Comparison of ENCODE assay signal across 14 mouse cellular contexts in the genomic region with DNA sequence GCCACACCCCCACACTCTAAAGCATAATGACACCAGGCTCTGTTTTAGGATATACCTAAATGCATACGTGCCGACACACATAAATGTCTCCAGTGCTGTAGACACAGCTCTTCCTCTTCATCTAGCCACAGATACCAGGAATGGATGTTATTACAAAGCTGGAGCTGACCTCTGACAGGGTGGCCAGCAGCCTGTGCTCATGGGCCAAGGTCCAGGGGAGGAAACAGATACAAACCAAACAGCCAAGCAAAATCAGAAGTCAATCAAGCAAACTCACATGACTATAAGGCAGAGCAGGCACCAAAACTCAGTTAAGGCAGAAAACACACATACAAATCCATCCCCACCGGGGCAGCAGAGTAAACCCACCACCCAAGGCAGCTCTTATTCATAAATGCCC. TPM values are rescaled to one million over a fixed set of nuclear protein-coding genes. Genes with fewer than 3 reads are reported as not detected.
DNase-seq lines count a peak whose midpoint lies in the region; ATAC-seq and TF ChIP-seq lines count a peak whose summit lies in the region.
"Not testable (repeated sequence)": the region's sequence is repeated elsewhere in the genome, so short reads cannot be mapped to it uniquely, and the experiment has no call there.
"Had no signal": no experiment of that assay in that cellular context is flagged by ENCODE, and none has a peak within 500 bp of the region (broad histone marks: within the 10 kb centered on the region; RNA-seq: fewer than 3 reads in every experiment).

No protein-coding gene starts in this region.

- not testable (repeated sequence) for DNase-seq in liver, adult 2 months (ENCODE audit: extremely low read depth, low read depth, low spot score); liver, postnatal 0 days

- H3K36me3 ChIP-seq in intestine, postnatal 0 days (ENCODE audit: control insufficient read depth, insufficient read depth); liver, adult 2 months (ENCODE audit: control insufficient read depth, insufficient read depth, low read length); liver, embryonic 15.5 days (replicated peaks); liver, postnatal 0 days (replicated peaks; ENCODE audit: insufficient read depth, low read length): not testable (repeated sequence)

- not testable (repeated sequence) for TF ChIP-seq EP300 in liver, postnatal 0 days (IDR thresholded peaks at IDR 0.05; ENCODE audit: low read depth)

- not testable (repeated sequence) for H3K79me2 ChIP-seq in liver, adult 2 months (ENCODE audit: control insufficient read depth, insufficient read depth, low read length)

- H3K27me3 ChIP-seq in intestine, postnatal 0 days (replicated peaks; ENCODE audit: control insufficient read depth, insufficient read depth, low read length); liver, adult 2 months (ENCODE audit: control insufficient read depth, insufficient read depth, low read length); liver, embryonic 15.5 days; liver, postnatal 0 days (ENCODE audit: insufficient read depth, low read length): not testable (repeated sequence)

- ATAC-seq in intestine, postnatal 0 days = peak; percentile 70
- peak; percentile 47; the same call in 1 of the 2 replicates for ATAC-seq in liver, embryonic 15.5 days (ENCODE audit: insufficient read depth)
- peak; percentile 49 for ATAC-seq in liver, postnatal 0 days

- not testable (repeated sequence) for H3K4me2 ChIP-seq in intestine, postnatal 0 days (replicated peaks; ENCODE audit: low read depth); liver, embryonic 15.5 days; liver, postnatal 0 days (ENCODE audit: low read depth, low read length)

- WGBS in intestine, postnatal 0 days = no CpG with 5 or more reads among the region's 3 CpGs
- WGBS in liver, adult 2 months = no CpG with 5 or more reads among the region's 3 CpGs
- no CpG with 5 or more reads among the region's 3 CpGs for WGBS in liver, embryonic 15.5 days (ENCODE audit: insufficient replicate concordance)
- WGBS in liver, postnatal 0 days (ENCODE audit: insufficient replicate concordance) = no CpG with 5 or more reads among the region's 3 CpGs

- not testable (repeated sequence) for H3K9me3 ChIP-seq in intestine, postnatal 0 days (ENCODE audit: control insufficient read depth); liver, embryonic 15.5 days (replicated peaks); liver, postnatal 0 days (ENCODE audit: low read length)

- not testable (repeated sequence) for TF ChIP-seq POLR2A in liver, adult 2 months (IDR thresholded peaks at IDR 0.05; ENCODE audit: extremely low read depth, insufficient read depth, low read length)

- not testable (repeated sequence) for TF ChIP-seq CTCF in intestine, postnatal 0 days (IDR thresholded peaks at IDR 0.05; ENCODE audit: low read depth); liver, adult 2 months (IDR thresholded peaks at IDR 0.05; ENCODE audit: low read depth, low read length); liver, postnatal 0 days (IDR thresholded peaks at IDR 0.05; ENCODE audit: low read depth)

- not testable (repeated sequence) for H3K27ac ChIP-seq in intestine, postnatal 0 days (ENCODE audit: low read depth, low read length); liver, embryonic 15.5 days (replicated peaks); liver, postnatal 0 days (ENCODE audit: low read depth)
- peak overlapping the region; percentile 59 for H3K27ac ChIP-seq in liver, adult 2 months (replicated peaks; ENCODE audit: insufficient read depth, low read depth, low read length)

- not testable (repeated sequence) for H3K9ac ChIP-seq in intestine, postnatal 0 days (ENCODE audit: low read depth, low read length); liver, adult 2 months (ENCODE audit: low read depth, low read length); liver, embryonic 15.5 days; liver, postnatal 0 days (replicated peaks)

- not testable (repeated sequence) for H3K4me1 ChIP-seq in intestine, postnatal 0 days (replicated peaks; ENCODE audit: control insufficient read depth, insufficient read depth, low read length); liver, adult 2 months (ENCODE audit: control insufficient read depth, insufficient read depth, low read length); liver, embryonic 15.5 days (replicated peaks); liver, postnatal 0 days (ENCODE audit: insufficient read depth)

- H3K4me3 ChIP-seq in intestine, postnatal 0 days (ENCODE audit: low read depth, low read length); liver, adult 2 months (ENCODE audit: insufficient read depth, low read depth, low read length); liver, embryonic 15.5 days (replicated peaks); liver, postnatal 0 days (ENCODE audit: low read depth, low read length): not testable (repeated sequence)

RNA-seq across cellular contexts. Expression of a gene that starts 2.3 kb away (rescaled TPM):
- polyA plus RNA-seq in intestine, postnatal 0 days (2015; fragmentation: Nextera tagmentation; extraction: Ambion mirVana) = 0.16 and 0.20 TPM in 2 replicates
- 0.09 and 0.13 TPM in 2 replicates for total RNA-seq in liver, adult 2 months (2014; rRNA removed)
- 0.04 and 0.11 TPM in 2 replicates for polyA plus RNA-seq in liver, adult 2 months (2012; rRNA removed)
- not detected in 2 replicates for polyA plus RNA-seq in liver, embryonic 15.5 days (2015; fragmentation: Nextera tagmentation; extraction: Ambion mirVana)
- polyA plus RNA-seq in liver, postnatal 0 days (2015; fragmentation: Nextera tagmentation; extraction: Ambion mirVana) = 0.05 TPM in 1 of 2 replicates, not detected in the other
- total RNA-seq: common myeloid progenitor, adult 5-6 weeks; MEL had no signal
- polyA plus RNA-seq: C2C12; embryonic facial prominence, embryonic 11.5 days; embryonic facial prominence, embryonic 13.5 days; embryonic facial prominence, embryonic 15.5 days; erythroblast, embryonic 14.5 days; forebrain, embryonic 10.5 days; forebrain, embryonic 12.5 days; forebrain, embryonic 14.5 days had no signal
